Mouse (Mus musculus): ENCODE measurements around the gene Atg10. TPM values are rescaled to one million over a fixed set of nuclear protein-coding genes. Genes with fewer than 3 reads are reported as not detected.
"Not testable (repeated sequence)": the region's sequence is repeated elsewhere in the genome, so short reads cannot be mapped to it uniquely, and the experiment has no call there.

The Atg10 gene
- total RNA-seq (2021): 15.2 and 20.6 TPM in 2 replicates
- long read RNA-seq, transcript Atg10-201 (8 exons, 1,583 nt): major isoform, 17 of 25 reads
- long read RNA-seq, partial matches to known transcripts: 0 of 25 reads
- long read RNA-seq, other reads (novel, unspliced or antisense): 6 of 25 reads

GRCm38 (mm10) chr13:91223587-91224437 lies at the start of gene Atg10:
TSS of gene Atg10 (minus strand) at chr13:91223968.
- peak; percentile 95 for DNase-seq

GRCm38 (mm10) chr13:91252406-91252805 lies 28.6 kb upstream of the Atg10 start:
- DNase-seq: no peak

- no peak for DNase-seq
Observed at GRCm38 (mm10) chr13:91251636-91252035, 27.9 kb upstream of the Atg10 start.

GRCm38 (mm10) chr13:91250050-91250449 lies 26.3 kb upstream of the Atg10 start:
- not testable (repeated sequence) for DNase-seq

GRCm38 (mm10) chr13:91246472-91246871 lies 22.7 kb upstream of the Atg10 start:
- DNase-seq: no peak

- DNase-seq: no peak
Observed at GRCm38 (mm10) chr13:91237976-91238375, 14.2 kb upstream of the Atg10 start.

- no peak for DNase-seq
Observed at GRCm38 (mm10) chr13:91236884-91237283, 13.1 kb upstream of the Atg10 start.

GRCm38 (mm10) chr13:91224438-91224814 lies 658 bp upstream of the Atg10 start:
- DNase-seq: no peak

- no peak for DNase-seq
Observed at GRCm38 (mm10) chr13:91223063-91223462, 705 bp downstream of the Atg10 start.

GRCm38 (mm10) chr13:91221696-91222095 lies 2.1 kb downstream of the Atg10 start:
- DNase-seq: peak; percentile 7

- DNase-seq: no peak
Observed at GRCm38 (mm10) chr13:91217691-91218090, 6.1 kb downstream of the Atg10 start.

GRCm38 (mm10) chr13:91216656-91217205 lies 7.0 kb downstream of the Atg10 start:
- no peak for DNase-seq

- DNase-seq: no peak
Observed at GRCm38 (mm10) chr13:91212958-91213357, 10.8 kb downstream of the Atg10 start.

- no peak for DNase-seq
Observed at GRCm38 (mm10) chr13:91206237-91206636, 17.5 kb downstream of the Atg10 start.

- no peak for DNase-seq
Observed at GRCm38 (mm10) chr13:91202564-91202963, 21.2 kb downstream of the Atg10 start.

GRCm38 (mm10) chr13:91187378-91188234 lies 36.2 kb downstream of the Atg10 start:
- DNase-seq: no peak

- no peak for DNase-seq
Observed at GRCm38 (mm10) chr13:91185248-91185867, 38.4 kb downstream of the Atg10 start.

GRCm38 (mm10) chr13:91184226-91184625 lies 39.5 kb downstream of the Atg10 start:
- no peak for DNase-seq

- no peak for DNase-seq
Observed at GRCm38 (mm10) chr13:91180364-91180763, 43.4 kb downstream of the Atg10 start.

- DNase-seq: no peak
Observed at GRCm38 (mm10) chr13:91179174-91179899, 44.4 kb downstream of the Atg10 start.

- DNase-seq: no peak
Observed at GRCm38 (mm10) chr13:91178428-91179160, 45.2 kb downstream of the Atg10 start.
